Mouse (Mus musculus) ZHBTc4 (cell line): ENCODE results near the gene Ilkap.

Experiments used
- DNase-seq: peaks from one replicate; pipeline ENCODE4 v3.0.0-alpha.2; 2011; ENCODE audit warnings: low read depth, low spot score

Gene Ilkap

DNA sequence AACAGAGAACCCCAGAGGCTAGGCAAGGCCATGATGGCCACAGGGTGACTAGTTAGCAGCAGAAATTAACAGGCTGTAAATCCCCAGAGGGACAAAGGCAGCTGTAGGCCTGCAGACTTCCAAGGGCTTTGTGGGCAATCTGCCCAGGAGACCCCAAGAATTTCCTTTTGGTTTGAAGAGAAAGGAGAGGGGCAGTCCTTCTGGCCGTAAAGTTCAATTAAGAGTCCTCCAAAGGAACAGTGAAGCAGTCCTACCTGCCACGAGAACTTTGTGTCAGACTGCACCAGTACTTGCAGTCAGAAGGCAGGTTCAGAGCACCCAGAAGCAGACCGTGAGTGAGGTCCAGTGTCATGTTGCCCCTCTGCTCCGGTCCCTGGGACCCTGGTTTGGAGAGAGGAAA is 16.3 kb upstream of the Ilkap start:
- DNase-seq = no peak

DNA sequence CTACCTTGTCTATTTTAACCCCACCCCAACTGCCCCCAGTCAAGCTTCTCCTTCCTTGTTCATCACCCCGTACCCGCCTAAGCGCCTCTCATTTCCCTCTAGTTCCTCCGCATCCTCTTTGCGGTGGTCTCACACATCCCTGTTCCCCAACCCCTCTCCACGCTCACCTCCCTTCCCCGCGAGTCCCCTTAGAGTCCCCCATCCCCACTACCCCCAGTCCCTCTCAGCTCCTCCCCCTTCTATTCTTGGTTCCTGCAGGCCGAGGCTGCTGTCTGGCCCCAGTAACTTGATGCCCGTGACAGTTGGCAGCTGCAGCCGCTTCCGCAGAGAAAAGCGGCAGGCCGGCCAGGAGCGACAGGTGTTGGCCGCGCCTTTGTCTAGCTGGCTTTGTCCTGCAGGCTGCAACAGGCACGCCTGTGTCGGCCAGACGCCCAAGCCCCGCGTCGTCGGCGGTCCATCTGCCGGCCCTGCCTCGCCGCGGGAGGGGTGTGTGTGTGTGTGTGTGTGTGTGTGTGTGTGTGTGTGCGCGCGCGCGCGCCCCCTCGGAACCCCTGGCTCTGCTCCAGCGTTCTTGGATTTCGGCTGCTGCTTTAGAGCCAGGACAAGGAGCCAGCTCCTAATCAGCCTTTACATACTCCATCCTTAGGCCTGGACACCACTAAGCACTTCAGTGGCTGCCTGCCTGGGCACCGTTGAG is 15.4 kb upstream of the Ilkap start, which contains the start of gene Hes6:
Gene Hes6, minus strand, starts transcription at position 141 of the 697 bp plus-strand sequence.
- peak; percentile 79 for DNase-seq

DNA sequence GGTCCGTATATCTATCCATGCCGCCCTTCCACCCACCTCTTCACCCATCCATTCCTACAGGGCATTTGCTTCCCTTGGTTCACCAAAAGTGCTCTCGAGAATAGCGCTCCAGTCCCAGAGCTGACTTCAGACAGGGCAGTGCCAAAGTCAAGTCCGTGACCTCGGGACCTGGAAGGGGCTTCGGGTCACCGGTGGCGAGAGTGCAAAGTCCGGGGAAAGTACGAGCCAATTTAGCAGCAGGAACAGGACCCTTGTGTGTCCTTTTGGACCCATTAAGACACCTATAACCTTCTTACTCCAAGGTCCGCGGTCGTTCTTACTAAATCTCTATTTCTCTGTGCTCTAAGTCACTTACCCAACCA is 14.9 kb upstream of the Ilkap start:
- no peak for DNase-seq

DNA sequence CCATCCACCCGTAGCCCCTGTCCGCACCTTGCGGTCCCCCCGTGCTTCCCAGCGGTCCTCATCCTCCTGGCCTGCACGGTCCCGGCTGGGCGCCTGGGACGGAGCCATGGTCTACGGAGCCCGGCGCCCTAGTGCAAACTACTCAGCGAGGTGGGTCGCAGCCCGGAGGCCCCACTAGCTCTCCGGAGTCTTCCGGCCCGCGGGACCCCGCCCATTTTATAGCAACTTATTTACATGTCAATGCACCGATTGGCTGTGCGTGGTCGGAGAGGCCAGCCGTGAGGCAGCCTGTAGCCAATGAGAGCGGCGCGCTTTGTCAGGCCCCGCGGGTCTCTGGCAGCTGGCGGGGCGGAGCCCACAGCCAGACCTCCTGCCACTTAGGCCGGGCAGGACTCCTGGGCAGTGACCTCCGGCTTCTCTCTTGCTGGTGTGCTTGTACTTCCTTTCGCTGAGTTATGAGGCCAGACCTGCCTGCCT is 14.5 kb upstream of the Ilkap start:
- peak; percentile 98 for DNase-seq

DNA sequence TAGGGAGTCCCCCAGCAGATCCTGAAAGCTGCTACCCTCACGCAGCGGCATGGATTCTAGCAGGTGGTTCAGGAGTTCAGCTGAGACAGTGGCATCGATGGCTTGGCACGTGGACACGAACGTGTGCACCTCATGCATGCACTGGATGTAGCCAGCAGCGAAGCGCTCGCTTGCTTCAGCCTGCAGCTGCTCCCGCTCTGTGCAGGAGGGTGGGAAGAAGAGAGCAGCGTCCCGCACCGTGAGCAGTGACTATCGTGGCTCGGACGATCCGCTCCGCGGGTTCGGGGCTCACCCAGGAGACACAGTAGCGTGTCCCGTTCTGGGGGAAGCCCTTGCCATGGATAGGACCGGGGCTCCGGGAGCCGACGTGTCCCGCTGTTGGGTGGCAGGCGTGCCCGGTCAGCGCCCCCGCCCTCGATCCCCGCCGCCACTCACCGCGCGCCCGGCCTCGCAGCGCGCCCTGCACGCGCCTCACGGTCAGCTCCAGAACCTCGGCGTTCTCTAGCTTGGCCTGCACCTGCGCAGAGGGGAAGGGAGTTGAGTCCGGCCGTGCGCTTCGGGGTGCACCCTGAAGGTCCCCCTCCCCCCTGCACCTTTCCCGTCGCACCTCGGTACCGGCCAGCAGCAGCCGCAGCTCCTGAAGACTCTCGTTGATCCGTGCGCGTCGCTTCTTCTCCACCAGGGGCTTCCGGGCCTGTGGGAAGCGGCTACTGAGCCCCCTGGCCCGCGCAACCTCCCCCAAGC is 13.8 kb upstream of the Ilkap start:
- peak; percentile 29 for DNase-seq

DNA sequence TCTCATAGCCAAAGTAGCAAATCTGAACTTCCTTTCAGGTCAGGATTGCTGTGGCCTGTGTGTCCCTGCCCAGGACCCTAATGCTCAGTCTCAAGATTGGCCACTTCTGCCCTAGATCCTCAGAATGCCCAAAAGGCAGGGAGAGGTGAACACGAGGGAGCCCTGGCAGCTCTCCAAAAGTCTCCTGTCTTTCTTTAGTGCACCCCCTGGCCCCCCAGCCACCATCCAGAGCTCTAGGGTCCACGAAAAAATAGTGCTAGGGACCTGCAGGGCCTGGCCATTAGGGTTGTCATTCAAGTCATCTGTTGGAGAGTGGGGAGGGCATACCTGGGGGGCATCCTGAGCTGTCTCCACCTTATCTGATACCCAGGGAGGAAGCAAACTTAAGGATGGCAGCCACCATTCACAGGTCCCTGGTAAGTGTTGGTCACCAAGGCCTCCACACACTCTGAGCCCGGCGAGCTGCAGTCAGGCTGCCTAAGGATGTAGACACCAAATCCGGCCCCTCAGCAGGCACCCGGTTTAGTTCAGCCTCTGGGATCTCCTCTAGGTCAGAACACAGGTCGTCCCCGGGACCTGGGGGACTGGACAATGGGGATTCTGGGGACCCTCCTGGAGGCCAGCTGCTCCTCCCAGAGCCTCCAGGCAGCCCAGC is 13.1 kb upstream of the Ilkap start:
- no peak for DNase-seq

DNA sequence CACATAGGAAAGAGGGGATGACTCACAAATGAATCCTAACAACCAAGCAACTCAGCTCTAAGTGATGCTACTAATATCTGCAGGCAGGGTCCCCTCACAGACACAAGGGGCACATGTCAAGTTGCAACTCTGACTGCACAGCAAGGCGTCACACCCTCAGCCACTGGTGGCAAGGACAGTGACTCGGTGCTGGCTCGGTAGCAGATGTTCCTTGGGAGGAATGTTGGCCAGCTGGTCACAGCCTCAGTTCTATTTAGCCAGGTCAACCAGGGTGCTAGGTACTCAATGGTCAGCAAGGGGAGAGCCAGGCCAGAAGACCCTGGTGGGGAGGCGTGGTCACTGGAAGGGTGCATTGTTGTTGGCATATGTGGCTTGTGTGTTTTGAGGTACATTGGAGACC is 9.2 kb upstream of the Ilkap start:
- DNase-seq = no peak

DNA sequence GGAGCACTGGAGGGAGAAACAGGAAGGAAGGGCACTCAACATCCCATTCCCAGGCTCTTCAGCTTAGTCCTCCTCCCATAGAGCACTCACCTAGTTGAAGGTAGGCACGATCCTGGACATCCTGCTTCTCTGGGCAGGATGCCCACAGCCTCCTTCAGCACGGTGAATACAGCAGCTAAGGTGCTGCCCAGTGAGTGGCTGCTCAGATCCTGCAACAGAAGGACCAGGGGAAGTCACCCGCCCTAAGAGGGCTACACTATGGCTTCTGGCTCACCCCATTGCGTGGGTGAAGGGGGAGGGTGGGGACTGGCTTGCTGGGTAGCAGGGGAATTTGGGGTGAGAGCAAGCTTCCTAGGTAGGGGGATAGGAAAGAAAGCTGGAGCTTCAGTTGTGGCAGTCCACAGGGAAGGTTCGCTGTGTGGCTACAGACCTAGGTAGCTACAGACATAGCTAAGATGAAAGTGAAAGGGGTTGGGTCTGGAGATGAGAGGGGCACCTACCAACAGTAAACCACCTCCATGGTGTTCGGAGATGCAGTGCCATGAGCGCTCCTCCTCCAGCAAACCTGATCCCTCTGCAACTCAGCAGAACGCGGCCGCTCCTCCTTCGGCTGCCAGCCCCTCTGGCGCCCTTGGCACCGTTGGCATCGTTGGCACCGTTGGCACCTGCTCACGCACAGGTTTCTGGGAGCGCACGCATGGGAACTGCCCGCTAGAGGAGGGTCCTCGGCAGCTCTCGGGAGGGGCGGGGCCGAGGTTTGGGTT is 7.0 kb upstream of the Ilkap start:
- DNase-seq = no peak

DNA sequence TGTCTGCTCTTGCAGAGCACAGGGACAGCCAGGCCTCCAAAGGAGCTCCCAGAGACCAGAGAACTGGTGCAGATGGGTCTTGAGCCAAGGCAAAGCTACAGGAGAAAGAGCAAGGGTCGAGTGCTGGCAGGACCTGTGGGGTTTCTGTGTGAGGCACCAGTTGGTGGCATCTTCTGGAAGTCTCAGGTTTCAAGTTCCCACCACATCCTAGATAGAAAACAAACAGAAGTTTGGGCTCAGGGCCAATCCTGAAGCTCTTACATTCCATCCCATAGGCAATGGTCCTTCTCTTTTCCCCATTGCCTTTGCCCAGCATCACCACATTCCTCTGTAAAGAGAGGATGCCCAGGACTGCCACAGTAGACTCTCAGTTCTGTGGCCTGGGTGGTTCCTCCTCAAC is 6.4 kb upstream of the Ilkap start:
- DNase-seq = no peak

DNA sequence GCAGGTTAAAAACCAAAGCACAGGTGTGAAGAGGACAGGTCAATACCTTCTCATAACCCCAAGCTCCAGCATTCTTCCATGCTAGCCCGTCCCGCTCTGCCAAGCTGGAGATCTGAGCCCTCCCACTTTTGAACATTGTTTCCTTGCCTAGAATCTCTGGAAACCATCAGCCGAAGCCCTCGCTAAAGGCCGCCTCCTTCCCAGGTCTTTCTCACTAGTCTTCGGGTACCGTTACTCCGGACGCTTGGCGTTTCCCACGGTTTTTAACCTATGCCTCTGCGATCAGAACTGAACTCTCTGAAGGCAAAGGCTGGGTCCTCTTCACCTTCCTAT is 722 bp downstream of the Ilkap start:
- DNase-seq = no peak

DNA sequence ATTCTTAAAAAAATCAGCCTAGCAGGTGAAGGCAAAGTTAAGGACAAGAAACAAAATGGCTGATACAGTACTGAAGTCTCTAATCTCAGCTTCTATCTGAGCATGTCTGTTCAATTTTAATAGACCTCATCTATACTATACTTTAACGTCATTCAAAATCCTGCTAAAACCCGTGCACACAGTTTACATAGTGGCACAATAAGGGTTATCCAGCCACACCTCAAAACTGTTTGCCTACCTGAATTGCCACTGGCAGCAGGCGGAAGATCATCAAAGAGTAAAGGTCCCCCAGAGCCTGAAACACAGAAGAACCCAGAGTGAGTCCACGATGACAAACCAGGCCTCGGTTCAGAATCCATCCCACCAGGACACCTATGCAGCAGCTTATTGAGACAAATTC is 8.2 kb downstream of the Ilkap start:
- no peak for DNase-seq

DNA sequence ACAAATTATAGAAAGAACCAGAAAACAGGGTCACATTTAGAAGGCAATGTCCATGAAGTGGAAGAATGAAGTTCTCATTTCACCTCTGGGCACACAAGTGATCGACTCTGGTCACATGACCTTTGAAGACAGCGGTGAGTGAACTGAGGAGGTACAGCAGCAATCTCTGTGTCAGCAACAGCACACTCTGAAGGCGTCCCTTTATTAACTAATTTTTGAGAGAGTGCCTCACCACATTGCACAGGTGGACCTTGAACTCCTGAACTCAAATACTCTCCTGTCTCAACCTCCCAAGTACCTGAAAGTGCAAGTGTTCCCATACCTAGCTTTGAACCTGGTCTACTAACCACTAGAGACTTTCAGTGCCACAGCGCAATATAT is 17.5 kb downstream of the Ilkap start:
- DNase-seq = no peak

DNA sequence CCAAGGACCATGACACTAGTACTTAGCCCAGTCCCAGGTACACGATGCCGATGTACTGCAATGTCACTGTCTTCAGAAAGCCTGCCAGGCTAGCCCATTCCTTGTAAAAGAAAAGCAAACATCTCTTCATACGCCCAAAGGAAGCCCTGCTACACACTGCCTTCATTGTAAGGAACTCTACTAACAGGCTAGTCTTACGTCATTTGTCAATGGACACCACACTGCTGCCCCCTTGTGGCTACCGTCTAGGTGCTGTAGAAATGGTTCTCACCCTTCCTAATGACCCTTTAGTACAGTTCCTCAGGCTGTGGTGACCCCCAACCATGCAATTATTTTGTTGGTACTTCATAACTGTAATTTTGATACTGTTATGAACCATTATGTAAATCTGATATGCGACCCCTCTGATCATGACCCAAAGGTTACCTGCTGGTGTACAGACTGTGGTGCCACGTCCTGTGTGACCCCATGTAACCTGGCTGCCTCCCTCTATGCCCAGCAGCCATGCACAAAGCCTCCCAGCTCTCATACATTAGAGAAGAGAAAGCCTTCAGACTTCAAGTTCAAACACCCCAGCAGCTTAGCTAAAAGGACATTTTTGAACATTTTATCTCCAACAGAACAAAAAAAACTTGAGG is 18.0 kb downstream of the Ilkap start:
- peak; percentile 82 for DNase-seq

DNA sequence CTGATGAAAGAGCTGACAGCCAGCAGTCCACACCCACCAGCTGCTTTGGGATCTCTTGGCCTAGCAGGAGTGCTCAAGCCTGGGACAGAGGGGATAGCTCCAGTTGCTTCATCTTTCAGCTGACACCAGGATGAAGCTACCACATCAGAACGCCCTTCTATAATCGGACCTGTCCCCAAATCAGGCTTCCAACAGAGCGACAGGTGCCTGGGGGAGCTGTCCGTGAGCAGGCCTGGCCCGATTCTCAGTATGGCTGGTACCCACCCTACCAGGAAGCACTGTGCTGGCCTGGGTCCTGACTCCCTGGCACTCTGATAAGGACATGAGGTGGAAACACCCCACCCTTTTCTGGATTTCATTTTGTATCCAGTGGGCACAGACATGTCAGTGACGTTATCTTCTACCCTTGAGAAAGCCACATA is 25.2 kb downstream of the Ilkap start:
- DNase-seq = no peak

DNA sequence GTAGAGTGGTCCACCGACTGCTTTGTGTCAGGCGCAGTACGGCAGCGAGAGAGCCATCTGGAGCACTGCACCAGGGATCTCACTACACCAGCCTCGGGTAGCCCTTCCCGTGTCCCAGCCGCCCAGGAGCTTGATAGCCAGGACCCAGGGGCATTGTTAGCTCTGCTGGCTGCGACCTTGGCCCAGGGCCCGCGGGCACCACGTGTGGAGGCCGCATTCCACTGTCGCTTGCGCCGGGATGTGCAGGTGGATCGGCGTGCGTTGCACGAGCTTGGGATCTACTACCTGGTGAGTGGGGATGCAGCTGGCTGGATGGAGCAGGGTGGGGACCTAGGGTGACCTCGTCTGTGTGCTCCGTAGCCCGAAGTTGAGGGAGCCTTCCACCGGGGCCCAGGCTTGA is 28.6 kb downstream of the Ilkap start:
- DNase-seq = peak; percentile 44

DNA sequence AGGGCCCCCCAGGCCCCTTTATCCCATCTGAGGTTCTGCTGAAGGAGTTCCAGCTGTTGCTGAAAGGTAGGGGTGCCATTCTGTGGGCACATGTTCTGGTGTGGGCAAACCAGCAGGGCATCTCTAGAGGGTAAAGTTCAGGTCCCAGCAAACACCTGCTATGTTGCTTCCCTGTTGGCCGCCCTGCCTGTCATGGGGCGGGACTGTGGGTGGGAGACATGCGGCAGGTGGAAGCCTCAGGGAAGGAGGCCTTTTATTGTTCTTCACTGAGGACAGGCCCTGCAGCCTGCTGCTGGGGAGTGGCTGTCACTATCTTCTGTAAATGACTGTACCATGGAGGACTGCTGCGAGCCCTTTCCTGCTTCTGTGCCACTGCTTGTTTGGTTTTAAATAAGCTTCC is 29.2 kb downstream of the Ilkap start:
- peak; percentile 27 for DNase-seq

DNA sequence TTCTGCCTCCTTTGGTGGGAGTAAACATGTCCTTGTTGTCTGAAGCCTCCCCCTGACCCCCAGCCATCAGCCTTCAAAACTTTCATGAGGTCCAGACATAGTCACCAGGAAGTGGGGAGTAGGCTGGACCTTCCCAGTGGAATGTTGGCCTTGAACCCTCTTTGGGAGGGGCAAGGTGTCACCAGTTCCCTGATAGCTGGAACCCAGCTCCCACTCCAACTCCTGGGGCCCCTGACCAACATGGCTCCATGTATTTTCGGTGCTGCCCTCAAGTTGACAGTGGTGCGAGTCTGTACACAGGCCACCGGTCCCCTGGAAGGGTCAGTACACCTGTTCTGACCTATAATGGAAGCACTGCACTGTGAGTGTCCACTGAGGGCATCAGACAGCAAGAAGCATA is 31.3 kb downstream of the Ilkap start:
- DNase-seq = no peak

DNA sequence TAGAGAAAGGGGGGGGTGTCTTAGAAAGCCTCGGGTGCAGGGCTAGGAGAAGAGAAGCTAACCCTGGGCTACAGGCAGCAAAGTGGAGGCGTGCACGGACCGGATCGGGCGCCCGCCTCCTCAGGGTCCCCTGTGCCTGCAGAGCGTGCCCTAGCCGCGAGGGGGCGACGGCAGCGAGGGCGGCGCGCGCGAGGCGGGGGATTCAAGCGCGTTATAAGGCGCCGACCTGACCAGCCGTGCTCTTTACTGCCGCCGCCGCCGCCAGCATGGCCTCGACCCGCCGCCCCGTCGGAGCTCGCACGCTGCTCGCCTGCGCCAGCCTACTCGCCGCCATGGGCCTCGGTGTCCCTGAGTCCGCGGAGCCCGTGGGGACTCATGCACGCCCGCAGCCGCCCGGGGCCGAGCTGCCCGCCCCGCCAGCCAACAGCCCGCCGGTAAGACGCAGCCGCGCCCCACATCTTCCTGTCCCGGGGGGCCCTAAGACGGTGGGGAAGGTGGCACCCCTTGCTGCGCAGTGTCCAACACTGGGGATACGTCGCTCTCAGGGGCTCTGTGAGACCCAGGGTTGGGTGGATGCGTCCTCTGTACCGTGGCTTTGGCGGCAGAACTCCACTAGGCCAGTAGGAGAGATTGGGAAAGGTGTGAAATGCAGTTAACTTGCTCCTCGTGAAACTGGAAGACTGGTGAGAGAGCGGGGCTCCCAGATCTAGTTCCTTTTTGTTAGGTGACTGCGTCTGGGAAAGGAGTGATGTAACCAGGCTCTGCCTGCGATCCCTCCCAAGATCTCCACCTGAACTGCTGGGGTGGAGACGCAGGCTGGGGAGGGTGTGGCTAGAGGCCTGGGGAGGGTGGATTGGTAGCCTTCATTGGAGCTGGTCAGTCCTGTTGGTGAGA is 32.2 kb downstream of the Ilkap start, which contains the start of gene Erfe:
Gene Erfe, plus strand, starts transcription at position 216 of the 894 bp plus-strand sequence.
- peak; percentile 89 for DNase-seq

DNA sequence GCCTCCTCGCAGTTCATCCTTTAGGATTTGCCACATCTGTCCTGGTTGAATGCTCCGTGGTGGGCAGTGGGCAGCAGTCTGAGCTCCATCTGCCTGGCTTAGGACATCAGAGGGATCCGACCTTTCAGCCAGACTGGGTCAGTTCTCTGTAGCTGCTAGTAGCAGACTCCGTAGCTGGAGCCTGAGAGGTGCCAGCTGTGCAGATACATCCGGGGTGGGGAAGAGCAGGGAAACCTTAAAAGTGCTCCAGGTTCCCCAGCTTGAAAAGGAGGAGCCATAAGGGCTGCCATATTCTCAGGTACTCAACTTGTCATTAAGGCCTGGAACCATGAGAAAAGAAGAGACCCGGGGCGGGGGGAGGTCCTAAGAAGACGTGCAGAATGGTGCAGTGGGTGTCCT is 32.8 kb downstream of the Ilkap start:
- DNase-seq = no peak

DNA sequence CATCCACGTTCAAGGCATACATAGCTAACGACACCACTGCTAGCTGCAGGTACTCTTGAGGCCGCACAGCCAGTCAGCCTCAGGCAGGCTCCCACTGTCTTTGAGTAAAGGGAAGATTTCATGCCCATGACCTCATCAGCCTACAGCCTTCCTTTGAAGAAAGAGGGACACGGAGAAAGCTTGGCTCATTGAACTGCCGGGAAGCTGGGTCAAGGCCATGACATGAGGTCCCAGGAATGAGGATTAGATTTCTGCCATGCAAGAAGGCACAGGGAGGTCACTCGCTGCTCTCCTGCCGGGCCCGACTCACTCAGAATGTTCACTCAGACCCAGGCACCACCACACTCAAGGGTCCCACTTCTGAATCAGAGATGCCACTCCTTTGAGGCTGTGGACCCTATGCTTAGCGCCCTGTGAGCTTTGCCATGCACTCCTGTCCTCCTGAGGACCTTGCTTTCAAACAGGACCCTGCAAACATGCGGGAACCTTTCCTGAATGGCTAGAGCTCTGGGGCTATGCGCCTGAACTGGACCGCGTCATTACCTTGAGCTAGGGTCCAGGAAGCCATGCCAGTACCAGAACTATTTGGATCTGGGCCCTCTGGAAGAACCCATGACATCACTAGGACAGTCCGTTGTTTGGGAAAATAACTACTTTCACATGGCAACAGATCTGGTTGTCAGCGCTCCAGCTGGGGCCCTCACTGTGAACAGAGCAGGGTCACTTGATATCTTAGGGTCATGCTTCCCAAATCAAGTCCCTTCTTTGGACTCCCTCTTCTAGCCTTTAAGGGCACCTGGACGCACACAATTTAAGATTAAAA is 33.6 kb downstream of the Ilkap start:
- DNase-seq = no peak
